Mouse (Mus musculus) G1E (cell line): ENCODE data around the gene Grik4. TPM values are rescaled to one million over a fixed set of nuclear protein-coding genes. Genes with fewer than 3 reads are reported as not detected.

ENCODE experiments used
- ATAC-seq: 2 replicates; pipeline ENCODE4 v1.8.0; 2016; ENCODE audit warnings: mild to moderate bottlenecking; ENCODE audit not compliant: insufficient number of reproducible peaks, poor library complexity, low FRiP score, severe bottlenecking; ENCODE audit errors: extremely low read depth
- DNase-seq: peaks from one replicate; pipeline ENCODE4 v3.0.0; 2012; ENCODE audit warnings: low spot score
- H3K27me3 ChIP-seq: 2 replicates; pipeline ENCODE4 v1.6.1; 2012; ENCODE audit warnings: mild to moderate bottlenecking, low read length, inconsistent platforms; ENCODE audit not compliant: insufficient read depth
- H3K36me3 ChIP-seq: replicated peaks from 2 replicates; pipeline ENCODE3; 2012; ENCODE audit warnings: mild to moderate bottlenecking, inconsistent platforms
- H3K4me1 ChIP-seq: 2 replicates; pipeline ENCODE4 v1.6.1; 2012; ENCODE audit warnings: low read depth, low read length, inconsistent platforms, mixed read lengths; ENCODE audit not compliant: insufficient read depth
- H3K4me3 ChIP-seq: 2 replicates; pipeline ENCODE4 v1.5.1; 2012; ENCODE audit warnings: low read depth, mild to moderate bottlenecking, inconsistent platforms, low read length, moderate library complexity, mixed read lengths
- H3K9me3 ChIP-seq: replicated peaks from 2 replicates; pipeline ENCODE4 v1.6.1; 2012; ENCODE audit warnings: inconsistent platforms
- CTCF ChIP-seq: IDR thresholded peaks from 2 replicates; pipeline ENCODE4 v1.5.1; 2012; ENCODE audit warnings: low read depth, low read length, inconsistent platforms, mixed read lengths
- GATA1 ChIP-seq: IDR thresholded peaks from 2 replicates; pipeline ENCODE4 v1.6.1; 2012; ENCODE audit warnings: borderline replicate concordance, low read length, inconsistent platforms, mixed read lengths
- GATA2 ChIP-seq: IDR thresholded peaks from 2 replicates; pipeline ENCODE4 v1.6.1; 2012; ENCODE audit warnings: low read depth, low read length, inconsistent platforms, borderline replicate concordance
- POLR2AphosphoS5 ChIP-seq: IDR thresholded peaks from 2 replicates; pipeline ENCODE4 v1.6.1; 2012; ENCODE audit warnings: low read depth, low read length, inconsistent platforms; ENCODE audit not compliant: insufficient replicate concordance
- TAL1 ChIP-seq: conservative IDR thresholded peaks from 2 replicates; pipeline ENCODE4 v1.6.1; 2012; ENCODE audit warnings: low read depth, low read length, inconsistent platforms, mixed read lengths
- polyA plus RNA-seq: library from polyadenylated mRNA; stranded (reverse); fragments of >175 nt; gene quantifications from 2 replicates; pipeline ENCODE4 v1.2.3, GENCODE M21; 2012
- total RNA-seq, 2 experiments: library from RNA; stranded (forward) in 1 of 2; stranded (reverse) in 1 of 2; fragments of 200-1000 nt in 1 of 2; fragments of >200 nt in 1 of 2; fragmentation: Nextera tagmentation in 1 of 2; gene quantifications; 2 replicates each; pipeline ENCODE4 v1.2.3; 2014 to 2017

The Grik4 gene
- total and polyA plus RNA-seq, 3 experiments, result under 0.01 TPM; not detected in 2

DNA sequence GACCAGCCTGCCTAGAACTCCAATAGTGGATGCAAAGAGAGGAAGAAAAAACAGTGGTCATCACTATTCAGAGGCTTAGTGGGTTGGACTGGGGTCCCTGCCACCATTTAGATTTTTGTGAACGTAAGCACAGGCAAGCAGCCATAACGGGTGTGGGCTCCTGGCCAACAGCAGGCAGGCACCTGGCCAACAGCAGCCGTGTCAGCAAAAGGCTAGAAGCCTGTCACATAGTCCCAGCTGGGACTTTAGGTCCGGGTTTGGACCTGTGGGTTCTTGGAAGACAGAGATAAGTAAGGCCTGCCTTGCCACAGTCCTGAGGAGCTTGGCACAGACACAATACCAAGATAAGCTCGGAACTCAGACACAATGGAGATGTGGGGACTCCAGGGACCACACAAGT is 145.1 kb downstream of the Grik4 start:
- no peak for ATAC-seq
- TF ChIP-seq TAL1 (no peak), POLR2AphosphoS5 (no peak), CTCF (no peak)
- no peak overlapping the region for H3K4me3 ChIP-seq

GRCm38 (mm10) chr9:42798280-42798679 is 146.0 kb downstream of the Grik4 start:
- ATAC-seq (no peak), DNase-seq (no peak)
- Histone ChIP-seq H3K36me3 (no peaks in the 10 kb centered on the region), H3K9me3 (peaks cover 19% of the 10 kb centered on the region), H3K4me1 (no peaks in the 10 kb centered on the region), H3K27me3 (no peaks in the 10 kb centered on the region; the same call in 1 of the 2 replicates), H3K4me3 (no peak overlapping the region)
- TF ChIP-seq GATA2 (no peak), CTCF (no peak), TAL1 (no peak)

More for the DNA sequence above, 145.1 kb downstream of the Grik4 start:
- Histone ChIP-seq H3K36me3 (no peaks in the 10 kb centered on the region), H3K27me3 (no peaks in the 10 kb centered on the region), H3K4me1 (no peaks in the 10 kb centered on the region), H3K9me3 (peaks cover 14% of the 10 kb centered on the region)
- no peak for DNase-seq

DNA sequence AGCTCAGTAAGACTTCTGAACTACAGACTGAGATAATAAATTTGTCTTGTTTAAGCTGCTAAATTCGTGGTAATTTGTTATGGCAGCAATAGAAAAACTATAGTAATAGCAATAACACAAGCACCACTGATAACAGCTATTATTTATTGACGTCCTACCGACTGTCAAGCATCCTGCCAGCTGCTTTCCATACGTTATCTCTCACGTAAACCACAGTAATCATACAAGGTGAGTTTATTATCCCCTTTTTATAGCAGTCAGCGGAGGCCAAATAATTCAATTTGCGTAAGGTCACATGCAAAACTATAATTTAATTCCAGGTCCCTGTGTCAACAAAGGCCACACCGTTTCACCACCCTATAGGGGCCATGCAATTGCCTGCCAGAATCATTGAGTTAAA is 147.0 kb downstream of the Grik4 start:
- Histone ChIP-seq H3K36me3 (no peaks in the 10 kb centered on the region), H3K4me1 (no peaks in the 10 kb centered on the region), H3K4me3 (no peak overlapping the region), H3K27me3 (no peaks in the 10 kb centered on the region; the same call in 1 of the 2 replicates), H3K9me3 (peaks cover 19% of the 10 kb centered on the region)
- DNase-seq (no peak), ATAC-seq (no peak)
- TF ChIP-seq GATA2 (no peak), CTCF (no peak), GATA1 (no peak), POLR2AphosphoS5 (no peak), TAL1 (no peak)

GRCm38 (mm10) chr9:42795881-42796280 is 148.4 kb downstream of the Grik4 start:
- DNase-seq, result no peak
- no peak for ATAC-seq

DNA sequence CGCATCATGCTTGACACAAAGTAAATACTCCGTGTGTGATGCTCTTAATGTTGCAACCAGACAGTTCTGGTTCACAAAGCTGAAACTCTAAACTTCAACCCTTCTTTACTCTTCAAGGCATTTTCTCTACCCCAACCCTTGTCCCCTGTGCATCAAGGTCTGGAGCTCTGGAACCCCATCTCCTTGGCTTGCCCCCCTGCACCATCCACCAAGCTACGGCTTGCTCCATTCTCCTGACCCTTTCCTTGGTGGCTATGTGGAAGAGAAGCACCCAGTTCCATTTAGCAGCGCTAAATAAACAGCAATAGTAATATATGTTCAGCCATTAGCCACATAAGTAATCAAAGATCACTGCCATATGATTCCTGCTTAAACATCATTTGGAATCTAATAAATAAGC is 150.3 kb downstream of the Grik4 start:
- TF ChIP-seq GATA2, result no peak
- no peak for TF ChIP-seq POLR2AphosphoS5
- TF ChIP-seq TAL1, result no peak
- TF ChIP-seq GATA1, result no peak
- no peak for TF ChIP-seq CTCF
- no peaks in the 10 kb centered on the region for H3K4me1 ChIP-seq
- no peaks in the 10 kb centered on the region for H3K36me3 ChIP-seq
- ATAC-seq, result no peak
- DNase-seq, result no peak
- peaks cover 12% of the 10 kb centered on the region for H3K9me3 ChIP-seq
- no peak overlapping the region for H3K4me3 ChIP-seq
- H3K27me3 ChIP-seq, result no peaks in the 10 kb centered on the region; the same call in 1 of the 2 replicates

More at GRCm38 (mm10) chr9:42795881-42796280, 148.4 kb downstream of the Grik4 start:
- Histone ChIP-seq H3K4me3 (no peak overlapping the region), H3K27me3 (no peaks in the 10 kb centered on the region; the same call in 1 of the 2 replicates), H3K36me3 (no peaks in the 10 kb centered on the region), H3K9me3 (peaks cover 12% of the 10 kb centered on the region), H3K4me1 (no peaks in the 10 kb centered on the region)
- TF ChIP-seq TAL1, result no peak
- TF ChIP-seq GATA2, result no peak
- TF ChIP-seq POLR2AphosphoS5, result no peak
- no peak for TF ChIP-seq CTCF
- TF ChIP-seq GATA1, result no peak

- H3K4me3 ChIP-seq, result no peak overlapping the region
- H3K36me3 ChIP-seq, result no peaks in the 10 kb centered on the region
- DNase-seq (no peak), ATAC-seq (no peak)
- H3K27me3 ChIP-seq, result no peaks in the 10 kb centered on the region; the same call in 1 of the 2 replicates
- peaks cover 9% of the 10 kb centered on the region for H3K9me3 ChIP-seq
- H3K4me1 ChIP-seq, result no peaks in the 10 kb centered on the region
- no peak for TF ChIP-seq TAL1
- no peak for TF ChIP-seq GATA2
- TF ChIP-seq CTCF, result no peak
- TF ChIP-seq POLR2AphosphoS5, result no peak
- TF ChIP-seq GATA1, result no peak
Observed at GRCm38 (mm10) chr9:42793581-42793980, 150.7 kb downstream of the Grik4 start.
